Mouse (Mus musculus) monocyte, adult 2 months (primary cell): Measurements from ENCODE around the gene Ryk.

Experiments used
- DNase-seq, 2 experiments: peaks; one replicate each; pipeline ENCODE4 v3.0.0; 2022; ENCODE audit warnings: low spot score in 2 of 2, low read depth in 1 of 2

Gene Ryk

GRCm38 (mm10) chr9:102834742-102835591, at the start of gene Ryk:
TSS of gene Ryk (plus strand) at chr9:102834917.
- no peak for DNase-seq

- DNase-seq: no peak
These were observed 45.2 kb upstream of the Ryk start for GRCm38 (mm10) chr9:102789491-102789890.

- DNase-seq: no peak
These were observed 42.9 kb upstream of the Ryk start for GRCm38 (mm10) chr9:102791845-102792244.

- no peak for DNase-seq
These were observed 41.9 kb upstream of the Ryk start for GRCm38 (mm10) chr9:102792836-102793235.

- DNase-seq: no peak
These were observed 41.4 kb upstream of the Ryk start for GRCm38 (mm10) chr9:102793286-102793809.

GRCm38 (mm10) chr9:102798406-102798805, 36.3 kb upstream of the Ryk start:
- no peak for DNase-seq

GRCm38 (mm10) chr9:102806056-102806573, 28.6 kb upstream of the Ryk start:
- no peak for DNase-seq

- no peak for DNase-seq
These were observed 23.5 kb upstream of the Ryk start for GRCm38 (mm10) chr9:102811192-102811591.

GRCm38 (mm10) chr9:102818228-102818627, 16.5 kb upstream of the Ryk start:
- DNase-seq: no peak

GRCm38 (mm10) chr9:102828604-102829003, 6.1 kb upstream of the Ryk start:
- no peak for DNase-seq

GRCm38 (mm10) chr9:102831541-102831940, 3.2 kb upstream of the Ryk start:
- DNase-seq: no peak

GRCm38 (mm10) chr9:102834414-102834741, 339 bp upstream of the Ryk start:
- DNase-seq: no peak

- DNase-seq: no peak
These were observed 1.6 kb downstream of the Ryk start for GRCm38 (mm10) chr9:102836279-102836678.

GRCm38 (mm10) chr9:102840792-102841778, 6.4 kb downstream of the Ryk start:
- DNase-seq: no peak

GRCm38 (mm10) chr9:102841832-102842231, 7.1 kb downstream of the Ryk start:
- DNase-seq: no peak

- DNase-seq: no peak
These were observed 7.8 kb downstream of the Ryk start for GRCm38 (mm10) chr9:102842498-102842897.

GRCm38 (mm10) chr9:102843577-102843976, 8.9 kb downstream of the Ryk start:
- DNase-seq: no peak

- no peak for DNase-seq
These were observed 11.1 kb downstream of the Ryk start for GRCm38 (mm10) chr9:102845851-102846250.

- no peak for DNase-seq
These were observed 11.6 kb downstream of the Ryk start for GRCm38 (mm10) chr9:102846348-102846747.

GRCm38 (mm10) chr9:102852076-102853022, 17.6 kb downstream of the Ryk start:
- no peak for DNase-seq
